Mouse (Mus musculus) left cerebral cortex, adult 9 months (tissue): Measurements from ENCODE around the gene Psap.
"Not testable (repeated sequence)": the region's sequence is repeated elsewhere in the genome, so short reads cannot be mapped to it uniquely, and the experiment has no call there.

Experiments used
- DNase-seq, 2 experiments: peaks; one replicate each; pipeline ENCODE4 v3.0.0; 2022; ENCODE audit warnings: low spot score in 2 of 2

Gene Psap

GRCm38 (mm10) chr10:60277207-60278005 lies at the start of gene Psap:
Gene Psap, plus strand, starts transcription at chr10:60277627.
- peak; percentile 84 to 94 for DNase-seq

- no peak for DNase-seq
These were observed 49.8 kb upstream of the Psap start for GRCm38 (mm10) chr10:60227666-60228065.

- DNase-seq, result no peak
These were observed 48.3 kb upstream of the Psap start for GRCm38 (mm10) chr10:60229113-60229512.

- no peak for DNase-seq
These were observed 46.9 kb upstream of the Psap start for GRCm38 (mm10) chr10:60230321-60231088.

- no peak for DNase-seq
These were observed 43.4 kb upstream of the Psap start for GRCm38 (mm10) chr10:60234006-60234405.

- DNase-seq, result not testable (repeated sequence)
These were observed 41.6 kb upstream of the Psap start for GRCm38 (mm10) chr10:60235876-60236275.

GRCm38 (mm10) chr10:60237475-60238154 lies 39.8 kb upstream of the Psap start:
- peak in 1 of 2 experiments; percentile 59 for DNase-seq

- no peak for DNase-seq
These were observed 37.0 kb upstream of the Psap start for GRCm38 (mm10) chr10:60240416-60240815.

- no peak for DNase-seq
These were observed 33.5 kb upstream of the Psap start for GRCm38 (mm10) chr10:60243941-60244340.

- peak; percentile 61 to 96 for DNase-seq
These were observed 32.4 kb upstream of the Psap start for GRCm38 (mm10) chr10:60245041-60245440.

GRCm38 (mm10) chr10:60245635-60246034 lies 31.8 kb upstream of the Psap start:
- DNase-seq, result no peak

GRCm38 (mm10) chr10:60246519-60246918 lies 30.9 kb upstream of the Psap start:
- DNase-seq, result peak in 1 of 2 experiments; percentile 70

GRCm38 (mm10) chr10:60248345-60248744 lies 29.1 kb upstream of the Psap start:
- not testable (repeated sequence) for DNase-seq

GRCm38 (mm10) chr10:60250426-60250965 lies 26.9 kb upstream of the Psap start:
- DNase-seq, result no peak

- no peak for DNase-seq
These were observed 25.2 kb upstream of the Psap start for GRCm38 (mm10) chr10:60252187-60252586.

- DNase-seq, result no peak
These were observed 24.8 kb upstream of the Psap start for GRCm38 (mm10) chr10:60252606-60253005.

- DNase-seq, result no peak
These were observed 21.3 kb upstream of the Psap start for GRCm38 (mm10) chr10:60256088-60256487.

GRCm38 (mm10) chr10:60257261-60257825 lies 20.1 kb upstream of the Psap start:
- no peak for DNase-seq

- DNase-seq, result no peak
These were observed 16.7 kb upstream of the Psap start for GRCm38 (mm10) chr10:60260557-60261294.

GRCm38 (mm10) chr10:60261530-60261929 lies 15.9 kb upstream of the Psap start:
- DNase-seq, result no peak

GRCm38 (mm10) chr10:60262386-60262785 lies 15.0 kb upstream of the Psap start:
- peak in 1 of 2 experiments; percentile 84 for DNase-seq
